Comparison of ENCODE assay signal across 13 mouse cellular contexts in the genomic region with DNA sequence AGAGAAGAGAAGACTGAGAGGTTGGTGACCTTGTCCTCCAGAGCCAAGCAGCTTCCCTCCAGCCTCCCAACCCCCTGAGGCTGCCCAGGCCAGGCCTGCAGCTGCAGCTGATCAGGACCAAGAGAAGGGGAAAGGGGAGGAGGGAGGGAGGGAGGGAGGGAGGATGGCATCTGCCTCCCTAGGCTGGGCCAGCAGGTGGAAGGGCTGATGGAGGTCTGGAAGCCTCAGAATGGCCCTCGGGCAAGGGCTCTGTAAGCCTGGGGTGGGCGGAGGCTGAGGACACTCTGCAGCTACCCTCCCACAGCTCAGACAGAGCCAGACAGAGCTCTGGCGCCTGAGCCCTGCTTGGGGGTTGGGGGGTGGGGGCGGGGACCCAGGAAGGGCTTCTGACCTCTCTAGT. TPM values are rescaled to one million over a fixed set of nuclear protein-coding genes. Genes with fewer than 3 reads are reported as not detected.
DNase-seq lines count a peak whose midpoint lies in the region; ATAC-seq and TF ChIP-seq lines count a peak whose summit lies in the region.
"Had no signal": no experiment of that assay in that cellular context is flagged by ENCODE, and none has a peak within 500 bp of the region (broad histone marks: within the 10 kb centered on the region; RNA-seq: fewer than 3 reads in every experiment).

No protein-coding gene starts in this region.

- ATAC-seq in heart, embryonic 11.5 days (replicated peaks; ENCODE audit: insufficient number of reproducible peaks, low FRiP score, low TSS enrichment): no peak
- peak; percentile 69 for ATAC-seq in midbrain, embryonic 11.5 days (ENCODE audit: low FRiP score)
- ATAC-seq in midbrain, postnatal 0 days (ENCODE audit: low FRiP score): no peak
- peak; percentile 35; the same call in 1 of the 2 replicates for ATAC-seq in forebrain, postnatal 0 days

- peak overlapping the region; percentile 31; the same call in 1 of the 2 replicates for H3K9ac ChIP-seq in heart, embryonic 11.5 days (ENCODE audit: low read depth, low read length)
- peak overlapping the region; percentile 20; the same call in 1 of the 2 replicates for H3K9ac ChIP-seq in midbrain, embryonic 11.5 days (ENCODE audit: low read length)
- no peak overlapping the region for H3K9ac ChIP-seq in midbrain, postnatal 0 days (replicated peaks; ENCODE audit: low read length, poor library complexity, severe bottlenecking)
- H3K9ac ChIP-seq in forebrain, postnatal 0 days: no peak overlapping the region

- H3K9me3 ChIP-seq in heart, embryonic 11.5 days (replicated peaks; ENCODE audit: control insufficient read depth, low read length): no peaks in the 10 kb centered on the region
- no peaks in the 10 kb centered on the region for H3K9me3 ChIP-seq in midbrain, embryonic 11.5 days (ENCODE audit: control insufficient read depth, low read length)
- H3K9me3 ChIP-seq in midbrain, postnatal 0 days (ENCODE audit: low read length): no peaks in the 10 kb centered on the region
- H3K9me3 ChIP-seq in forebrain, postnatal 0 days (ENCODE audit: low read length): no peaks in the 10 kb centered on the region

- no peaks in the 10 kb centered on the region for H3K27me3 ChIP-seq in heart, embryonic 11.5 days (ENCODE audit: control insufficient read depth, insufficient read depth, low read length)
- H3K27me3 ChIP-seq in midbrain, embryonic 11.5 days (ENCODE audit: control insufficient read depth, insufficient read depth, low read length): peaks cover 6% of the 10 kb centered on the region
- no peaks in the 10 kb centered on the region for H3K27me3 ChIP-seq in midbrain, postnatal 0 days (ENCODE audit: insufficient read depth, low read length)
- no peaks in the 10 kb centered on the region for H3K27me3 ChIP-seq in forebrain, postnatal 0 days (ENCODE audit: insufficient read depth, low read length)

- peaks cover 66% of the 10 kb centered on the region for H3K4me1 ChIP-seq in heart, embryonic 11.5 days (ENCODE audit: control insufficient read depth, insufficient read depth, low read length)
- H3K4me1 ChIP-seq in midbrain, embryonic 11.5 days (ENCODE audit: control insufficient read depth, insufficient read depth, low read length): peaks cover 31% of the 10 kb centered on the region
- peaks cover 2% of the 10 kb centered on the region; the same call in 1 of the 2 replicates for H3K4me1 ChIP-seq in midbrain, postnatal 0 days (ENCODE audit: insufficient read depth, low read length)
- H3K4me1 ChIP-seq in forebrain, postnatal 0 days (ENCODE audit: insufficient read depth): no peaks in the 10 kb centered on the region

- TF ChIP-seq CTCF in midbrain, postnatal 0 days (IDR thresholded peaks at IDR 0.05): no peak
- no peak for TF ChIP-seq CTCF in forebrain, postnatal 0 days (IDR thresholded peaks at IDR 0.05; ENCODE audit: low read depth)

- intact Hi-C loops in heart, postnatal 36 days (cut with DNase I): no loop called here
- intact Hi-C loops in gastrocnemius, postnatal 36 days (cut with DNase I): loop anchor here (10.0 kb wide), 1 partner anchor 63 kb away; no protein-coding TSS in a partner anchor

- 40% methylated on average over 4 of the region's 4 CpGs for WGBS in heart, embryonic 11.5 days (ENCODE audit: insufficient replicate concordance)
- 31% methylated on average over 4 of the region's 4 CpGs for WGBS in midbrain, embryonic 11.5 days
- WGBS in midbrain, postnatal 0 days: 27% methylated on average over 4 of the region's 4 CpGs
- 27% methylated on average over 4 of the region's 4 CpGs for WGBS in forebrain, postnatal 0 days

- H3K27ac ChIP-seq in heart, embryonic 11.5 days (ENCODE audit: low read depth, low read length): peak overlapping the region; percentile 54
- peak overlapping the region; percentile 2 for H3K27ac ChIP-seq in midbrain, embryonic 11.5 days (ENCODE audit: low read depth, low read length)
- no peak overlapping the region for H3K27ac ChIP-seq in midbrain, postnatal 0 days (ENCODE audit: low read depth, low read length)
- no peak overlapping the region for H3K27ac ChIP-seq in forebrain, postnatal 0 days (ENCODE audit: low read depth, low read length)
- H3K27ac ChIP-seq: macrophage had no signal

- no peak overlapping the region for H3K4me2 ChIP-seq in heart, embryonic 11.5 days
- 0 out of 2 replicates have a peak overlapping the region, but pooled peaks have one; percentile 3 for H3K4me2 ChIP-seq in midbrain, embryonic 11.5 days
- H3K4me2 ChIP-seq in midbrain, postnatal 0 days (ENCODE audit: low read depth, low read length, poor library complexity, severe bottlenecking): no peak overlapping the region
- no peak overlapping the region for H3K4me2 ChIP-seq in forebrain, postnatal 0 days (ENCODE audit: low read depth)

- no peaks in the 10 kb centered on the region for H3K36me3 ChIP-seq in heart, embryonic 11.5 days (ENCODE audit: control insufficient read depth, insufficient read depth, low read length)
- H3K36me3 ChIP-seq in midbrain, embryonic 11.5 days (ENCODE audit: control insufficient read depth, insufficient read depth, low read length): no peaks in the 10 kb centered on the region
- no peaks in the 10 kb centered on the region for H3K36me3 ChIP-seq in midbrain, postnatal 0 days (ENCODE audit: insufficient read depth, low read length)
- H3K36me3 ChIP-seq in forebrain, postnatal 0 days (ENCODE audit: insufficient read depth): no peaks in the 10 kb centered on the region

- no peak overlapping the region for H3K4me3 ChIP-seq in heart, embryonic 11.5 days (ENCODE audit: low read depth, low read length)
- H3K4me3 ChIP-seq in midbrain, embryonic 11.5 days (ENCODE audit: low read depth, low read length): no peak overlapping the region
- no peak overlapping the region for H3K4me3 ChIP-seq in midbrain, postnatal 0 days (ENCODE audit: low read depth, low read length)
- H3K4me3 ChIP-seq in forebrain, postnatal 0 days (ENCODE audit: low read depth, low read length): no peak overlapping the region

- DNase-seq in heart, postnatal 36 days: no peak
- DNase-seq in midbrain, embryonic 11.5 days (ENCODE audit: low spot score, missing footprints): no peak
- no peak for DNase-seq in midbrain, postnatal 0 days (ENCODE audit: low spot score)
- DNase-seq in forebrain, postnatal 0 days: no peak
- DNase-seq in retina, embryonic 14.5 days (ENCODE audit: low spot score): peak; percentile 66
- DNase-seq in gastrocnemius, postnatal 36 days: no peak
- DNase-seq in spleen, postnatal 14 days (ENCODE audit: low spot score in 2 of 2): no peak

RNA-seq across cellular contexts. Expression of a gene that starts 7.5 kb away (rescaled TPM):
- 16.0 and 16.7 TPM in 2 replicates for polyA plus RNA-seq in heart, embryonic 11.5 days (2014; fragmentation: Nextera tagmentation; extraction: Ambion mirVana)
- 1 to 10 TPM; 3.9 to 4.0 TPM for total RNA-seq in heart, postnatal 36 days (2021)
- polyA plus RNA-seq in midbrain, embryonic 11.5 days (2014; fragmentation: Nextera tagmentation; extraction: Ambion mirVana): 19.5 and 19.9 TPM in 2 replicates
- total RNA-seq in midbrain, postnatal 0 days (2014; rRNA removed): 73.1 and 97.7 TPM in 2 replicates
- polyA plus RNA-seq in midbrain, postnatal 0 days (2015; fragmentation: Nextera tagmentation; extraction: Ambion mirVana): 24.4 and 26.4 TPM in 2 replicates
- total RNA-seq in forebrain, postnatal 0 days (2014; rRNA removed): 57.4 and 58.5 TPM in 2 replicates
- polyA plus RNA-seq in forebrain, postnatal 0 days (2015; fragmentation: Nextera tagmentation; extraction: Ambion mirVana): 20.5 and 28.0 TPM in 2 replicates
- total RNA-seq in gastrocnemius, postnatal 36 days (2021): 1 to 10 TPM in 1 of 2 experiments, under 1 TPM in 1; 0.94 to 1.0 TPM

RNA-seq across cellular contexts. Expression of a gene that starts 29.7 kb away (rescaled TPM):
- not detected in 2 replicates for polyA plus RNA-seq in heart, embryonic 11.5 days (2014; fragmentation: Nextera tagmentation; extraction: Ambion mirVana)
- not detected for total RNA-seq in heart, postnatal 36 days (2021)
- not detected in 2 replicates for polyA plus RNA-seq in midbrain, embryonic 11.5 days (2014; fragmentation: Nextera tagmentation; extraction: Ambion mirVana)
- not detected in 2 replicates for total RNA-seq in midbrain, postnatal 0 days (2014; rRNA removed)
- not detected in 2 replicates for polyA plus RNA-seq in midbrain, postnatal 0 days (2015; fragmentation: Nextera tagmentation; extraction: Ambion mirVana)
- not detected in 2 replicates for total RNA-seq in forebrain, postnatal 0 days (2014; rRNA removed)
- polyA plus RNA-seq in forebrain, postnatal 0 days (2015; fragmentation: Nextera tagmentation; extraction: Ambion mirVana): not detected in 2 replicates
- not detected for total RNA-seq in gastrocnemius, postnatal 36 days (2021)
- total RNA-seq: adrenal gland, postnatal 36 days; common myeloid progenitor, adult 5-6 weeks; gastrocnemius, adult 18-20 months; left cerebral cortex, postnatal 10 days had no signal
- polyA plus RNA-seq: macrophage had no signal

Comparison
In these comparisons a context has a peak if more than half of its experiments do, and no peak if none do; other contexts are left out.
1. ATAC-seq: peak in midbrain, embryonic 11.5 days (single experiment) and forebrain, postnatal 0 days (single experiment); none in heart, embryonic 11.5 days (single experiment) and midbrain, postnatal 0 days (single experiment).
2. H3K27ac ChIP-seq: peak in heart, embryonic 11.5 days (single experiment) and midbrain, embryonic 11.5 days (single experiment); none in midbrain, postnatal 0 days (single experiment) and forebrain, postnatal 0 days (single experiment).
3. H3K9ac ChIP-seq: peak in heart, embryonic 11.5 days (single experiment) and midbrain, embryonic 11.5 days (single experiment); none in midbrain, postnatal 0 days (single experiment) and forebrain, postnatal 0 days (single experiment).
4. RNA of a gene that starts 7.5 kb away (total RNA-seq): 73.1 to 97.7 TPM in midbrain, postnatal 0 days and 57.4 to 58.5 TPM in forebrain, postnatal 0 days; 3.9 to 4.0 TPM in heart, postnatal 36 days and 0.94 to 1.0 TPM in gastrocnemius, postnatal 36 days; every median in the first group is over 10 times any median in the second.